Mouse (Mus musculus) adrenal gland, adult 8-10 months (tissue): ENCODE measurements at regions not wholly inside any gene's neighbourhood (a gene's known extent, or its start where the extent isn't known, plus 50 kb on each side); places are given as distances from the start of the nearest gene placed in this dataset.
A peak's percentile ranks its signal among the peaks of the same experiment; 100 is the strongest.

Experiments
- DNase-seq: peaks from one replicate; pipeline ENCODE4 v3.0.0; 2022

DNA sequence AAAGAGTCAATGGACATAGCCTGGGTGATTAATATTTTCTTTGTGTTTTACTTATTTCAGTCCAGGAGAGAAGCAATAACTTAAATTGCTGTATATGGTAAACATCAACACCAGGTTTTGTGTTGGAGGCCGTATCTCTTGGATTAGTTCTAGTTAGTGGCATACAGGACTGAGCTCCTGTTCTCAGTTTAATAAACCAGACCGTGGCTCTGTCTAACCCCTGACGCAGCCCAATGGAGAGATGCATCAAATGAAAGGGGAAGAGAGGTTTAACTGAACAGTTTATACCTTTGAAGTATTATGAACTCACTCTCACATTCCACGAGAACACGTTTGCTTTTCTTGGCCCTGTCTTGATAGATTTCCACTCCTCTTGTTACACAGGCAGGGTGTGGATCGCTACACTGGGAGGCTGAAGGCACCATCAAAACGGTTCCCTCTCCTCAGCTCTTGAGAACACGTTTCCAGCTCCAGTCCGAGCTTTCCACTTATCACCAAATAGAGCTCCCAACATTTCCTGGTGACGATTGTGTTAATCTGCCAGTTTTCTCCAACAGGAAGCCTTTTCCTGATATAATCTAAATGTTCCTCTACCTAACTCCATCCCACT, 54.0 kb upstream of the Cerkl start:
- no peak for DNase-seq

DNA sequence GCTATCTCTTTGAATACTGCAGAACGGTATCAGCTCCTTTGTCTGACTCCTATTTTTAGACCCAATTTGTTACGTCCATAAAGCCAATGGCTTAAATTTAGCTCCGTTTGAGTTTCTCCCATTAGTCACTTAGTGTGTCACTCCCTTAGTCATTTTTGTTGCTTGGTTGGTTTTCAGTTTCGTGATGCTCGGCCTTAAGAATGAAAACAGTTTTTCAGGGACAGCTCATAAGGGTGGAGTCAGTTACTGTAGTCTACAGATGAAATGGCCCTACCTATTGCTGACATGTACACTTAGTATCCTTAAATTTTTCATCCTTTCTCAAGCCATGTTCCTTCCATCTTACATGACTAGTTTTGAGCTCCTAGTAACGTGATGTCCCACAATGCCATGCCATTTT, 54.5 kb upstream of the Cerkl start:
- no peak for DNase-seq

DNA sequence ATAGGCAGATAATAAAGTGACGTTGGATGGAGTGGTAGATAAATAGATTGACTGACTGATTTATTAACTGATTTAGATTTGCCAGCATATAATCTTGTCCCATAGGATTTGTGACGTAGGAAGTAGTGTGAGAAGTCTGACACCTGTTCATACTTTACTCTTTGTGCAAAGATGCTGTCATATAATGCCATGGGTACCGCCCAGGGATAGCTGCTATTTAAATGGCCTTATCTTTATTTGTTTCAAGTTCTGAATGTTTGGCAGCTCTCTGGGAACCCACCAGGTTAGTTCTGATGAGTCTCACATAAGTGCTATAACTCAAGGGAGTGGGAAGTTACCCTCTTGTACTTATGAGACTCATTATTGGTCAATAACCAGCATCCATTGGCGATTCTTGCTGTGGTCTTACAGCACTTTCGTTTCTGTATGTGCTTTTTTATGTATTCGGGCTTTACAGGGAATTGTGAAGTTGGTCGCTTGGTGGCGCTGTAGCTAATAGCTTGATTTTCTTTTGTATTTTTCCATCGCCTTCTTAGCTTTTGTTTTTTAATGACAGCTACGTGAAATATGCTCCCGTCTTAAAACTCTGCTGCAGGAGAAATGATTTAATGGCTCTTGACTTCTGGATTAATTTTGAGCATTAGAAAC, 55.2 kb upstream of the Cerkl start:
- peak; percentile 42 for DNase-seq

DNA sequence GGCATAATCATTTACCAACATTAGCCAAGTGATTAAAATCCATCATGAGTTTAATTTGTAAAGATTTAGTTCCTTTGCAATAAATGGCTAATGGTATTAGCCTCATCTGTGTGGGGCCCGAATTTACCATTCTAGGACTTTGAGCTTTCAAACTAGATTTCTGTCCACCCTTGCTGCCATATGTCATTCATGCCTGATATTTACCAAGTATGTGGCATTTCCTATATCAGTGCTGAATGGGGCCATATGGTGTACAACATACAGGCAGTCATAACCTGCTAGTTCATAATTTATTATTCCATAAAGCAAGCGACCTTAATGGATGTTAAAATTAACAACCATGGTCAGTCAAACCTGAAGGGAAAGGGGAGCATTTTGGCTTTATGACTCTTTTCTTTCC, 55.8 kb upstream of the Cerkl start:
- DNase-seq: no peak

DNA sequence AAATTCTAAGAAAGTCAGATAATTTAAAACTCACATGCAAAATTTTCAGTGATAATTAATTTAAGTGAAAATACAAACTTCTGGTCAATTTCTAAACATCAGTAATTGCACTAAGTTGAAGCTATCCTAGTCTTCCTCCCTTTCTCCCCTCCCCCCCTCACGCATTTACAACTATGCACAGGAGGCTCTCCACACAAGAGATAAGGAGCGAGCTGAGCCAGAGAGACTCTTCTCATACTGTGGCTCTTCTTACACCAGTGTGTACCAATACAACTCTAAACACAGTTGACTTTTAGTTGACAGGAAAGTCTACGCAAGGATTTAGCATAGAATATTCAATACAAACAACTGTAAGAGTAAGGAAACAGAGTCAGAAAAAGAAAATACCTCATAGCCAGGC, 57.1 kb upstream of the Cerkl start:
- DNase-seq: no peak

DNA sequence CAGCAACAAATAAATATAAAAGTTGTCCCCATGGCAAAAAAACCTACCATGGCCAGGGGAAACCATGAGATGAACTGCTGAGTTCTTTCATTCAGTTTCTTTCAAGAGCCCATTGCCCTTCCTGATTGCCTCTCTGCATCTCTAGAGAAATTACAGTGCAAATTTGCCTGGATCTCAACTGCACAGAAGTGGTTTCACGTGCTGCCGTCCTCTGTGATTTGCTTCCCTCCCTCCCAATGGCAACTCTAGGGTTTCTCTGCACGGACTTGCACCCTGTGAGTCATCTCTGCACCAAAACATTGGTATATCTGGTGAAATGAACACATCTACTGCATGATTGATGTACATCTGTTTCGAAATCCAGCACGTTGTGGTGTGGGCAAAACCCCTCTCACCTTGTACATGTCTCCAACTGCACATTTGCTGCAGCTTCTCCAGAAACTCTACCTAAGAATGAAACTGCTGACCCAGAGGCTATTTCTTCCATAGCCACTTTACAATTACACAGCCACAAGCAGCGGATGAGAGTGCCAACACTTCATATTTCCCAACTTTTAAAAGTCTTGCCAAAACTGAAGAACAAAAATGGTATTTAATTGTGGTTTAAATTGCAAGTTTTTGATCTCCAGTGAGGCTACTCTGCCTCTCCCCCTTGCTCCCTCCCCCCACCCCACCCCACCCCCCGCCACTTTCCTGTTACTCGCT, 61.6 kb upstream of the Cerkl start:
- DNase-seq: no peak

DNA sequence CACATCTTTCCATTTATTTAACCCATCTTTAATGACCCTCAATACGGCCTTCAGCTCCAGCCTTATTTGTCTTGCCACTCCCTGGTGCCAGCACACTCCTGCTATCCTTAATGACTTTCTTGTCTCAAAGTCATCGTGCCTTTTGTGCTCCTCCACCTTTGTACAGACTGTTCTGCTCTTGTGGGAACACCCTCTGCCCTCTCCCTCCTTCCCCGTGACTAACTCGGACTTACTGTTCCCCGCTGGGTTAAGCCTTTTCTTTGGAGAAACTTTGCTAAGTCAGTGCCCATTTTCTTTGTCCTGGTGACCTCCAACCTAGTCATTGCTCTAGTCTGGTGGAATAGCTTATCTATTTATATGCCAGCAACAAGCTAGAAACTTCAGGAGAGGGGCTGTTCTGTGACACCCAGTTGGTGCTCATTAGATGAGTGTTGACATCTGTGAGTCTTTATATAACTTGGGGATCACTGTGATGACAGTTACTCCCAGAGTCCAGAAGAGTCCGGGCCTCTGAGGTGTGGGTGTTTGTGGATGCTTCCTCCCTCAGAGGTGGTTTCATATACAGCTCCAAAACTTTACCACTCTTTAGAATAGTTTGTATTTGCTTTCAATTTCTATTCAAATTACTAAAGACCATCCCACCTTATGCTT, 63.3 kb upstream of the Cerkl start:
- no peak for DNase-seq

DNA sequence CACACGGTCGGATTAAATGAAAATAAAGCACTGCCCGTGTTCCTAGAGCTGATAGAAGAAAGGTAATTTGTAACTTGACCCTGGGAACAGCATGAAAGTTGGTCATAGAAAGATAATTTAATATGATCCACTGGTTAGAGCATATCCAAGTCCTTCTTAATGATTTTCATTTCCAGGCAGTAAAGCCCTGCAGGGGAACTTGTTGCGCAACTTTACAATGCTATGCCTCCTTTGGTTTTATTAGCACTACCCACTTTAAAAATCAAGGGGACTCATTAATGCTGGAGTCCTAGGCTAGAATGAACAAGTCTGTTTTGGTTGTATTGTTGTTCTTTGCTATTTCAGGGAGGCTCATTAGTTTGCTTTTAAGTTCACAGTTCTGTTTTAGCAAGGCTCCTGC, 66.9 kb upstream of the Cerkl start:
- DNase-seq: no peak

DNA sequence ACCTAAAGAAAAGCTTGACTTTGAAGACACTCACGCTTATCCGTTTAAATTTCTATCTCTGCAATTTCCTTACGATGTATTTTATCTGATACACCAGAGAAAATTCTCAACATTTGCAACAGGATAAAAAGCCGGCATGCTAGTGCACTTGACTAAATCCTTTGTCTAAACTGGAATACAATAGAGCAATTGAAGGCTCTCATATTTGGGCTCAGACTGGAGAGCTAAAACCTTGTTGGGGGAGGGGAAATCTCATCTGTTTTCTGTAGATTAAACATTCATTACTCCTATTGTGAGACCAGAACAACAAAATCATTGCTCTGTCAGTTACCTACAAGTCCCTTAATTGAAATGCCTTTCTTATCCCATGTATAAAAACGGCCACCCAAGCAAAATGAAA, 70.9 kb upstream of the Cerkl start:
- DNase-seq: no peak

DNA sequence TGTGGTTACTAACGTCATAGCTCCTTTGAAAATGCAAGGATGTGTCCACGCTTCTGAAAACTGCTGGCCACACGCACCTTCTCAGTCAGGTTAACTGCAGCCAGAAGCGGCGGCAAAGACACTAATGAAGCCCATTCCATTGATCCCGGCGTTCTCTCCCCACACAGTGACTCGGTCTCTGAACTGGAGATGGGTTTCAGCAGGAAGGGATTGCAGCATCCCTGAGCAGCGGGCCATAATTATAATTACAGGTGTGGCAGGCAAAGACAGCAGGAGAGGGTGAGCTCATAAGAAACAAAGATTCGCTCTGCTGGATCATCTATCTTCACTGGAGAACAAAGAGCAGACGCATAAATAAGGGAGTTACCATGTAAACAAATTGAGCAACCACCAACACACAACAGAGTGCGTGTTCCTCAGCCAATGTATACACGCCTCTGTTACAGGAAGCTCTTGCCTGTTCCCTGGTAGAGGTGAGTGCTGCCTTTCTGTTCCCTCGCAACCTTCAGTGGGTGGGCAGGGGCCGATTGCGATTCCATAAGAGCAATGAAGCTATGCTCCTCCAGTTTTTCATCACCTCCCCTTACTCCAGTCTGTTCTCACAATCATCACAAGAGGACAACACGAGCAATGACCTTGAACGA, 71.9 kb upstream of the Cerkl start:
- no peak for DNase-seq

DNA sequence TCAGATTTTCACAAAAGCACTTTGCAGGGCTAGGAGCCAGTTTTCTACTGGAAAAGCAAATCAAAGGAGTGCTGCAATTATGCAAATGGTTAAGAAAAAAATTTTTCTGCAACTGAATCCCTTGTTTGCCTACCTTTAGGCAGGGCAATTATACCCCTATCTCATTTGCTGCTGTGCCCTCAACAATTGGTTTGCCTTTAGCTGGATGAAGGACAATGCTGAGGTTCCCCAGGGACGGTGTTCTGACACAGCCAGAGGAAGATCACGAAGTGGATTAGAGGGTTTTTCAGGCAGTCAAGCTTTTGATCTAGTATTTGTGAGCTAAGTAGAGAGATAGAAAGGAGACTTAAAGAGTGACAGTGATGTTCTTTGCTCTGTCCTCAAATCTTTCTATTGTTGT, 72.6 kb upstream of the Cerkl start:
- no peak for DNase-seq

DNA sequence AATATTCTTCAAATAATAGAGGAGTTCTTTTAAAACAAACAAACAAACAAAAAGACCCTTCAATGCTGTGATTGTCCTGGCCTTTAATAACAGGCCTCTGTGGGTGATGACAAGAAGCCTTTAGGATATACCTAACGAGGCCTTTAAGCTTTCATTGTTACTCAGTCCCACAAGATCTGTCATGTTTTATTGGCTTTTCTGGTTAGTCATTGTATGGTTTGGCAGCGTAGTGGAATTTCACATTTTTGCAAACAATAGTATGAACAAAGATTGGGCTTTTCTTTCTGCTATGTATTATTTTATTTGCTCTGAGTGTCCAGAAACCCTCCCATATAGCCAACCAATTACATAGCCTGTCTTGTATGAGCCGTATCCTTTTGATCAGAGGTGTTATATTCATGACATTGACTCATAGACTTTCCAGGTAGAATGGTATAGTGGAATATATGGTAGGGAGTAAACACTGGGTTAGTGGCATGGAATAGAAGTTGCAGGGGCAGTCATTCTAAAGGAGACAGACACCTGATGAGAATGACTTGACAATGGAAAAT, 76.1 kb upstream of the Cerkl start:
- no peak for DNase-seq

DNA sequence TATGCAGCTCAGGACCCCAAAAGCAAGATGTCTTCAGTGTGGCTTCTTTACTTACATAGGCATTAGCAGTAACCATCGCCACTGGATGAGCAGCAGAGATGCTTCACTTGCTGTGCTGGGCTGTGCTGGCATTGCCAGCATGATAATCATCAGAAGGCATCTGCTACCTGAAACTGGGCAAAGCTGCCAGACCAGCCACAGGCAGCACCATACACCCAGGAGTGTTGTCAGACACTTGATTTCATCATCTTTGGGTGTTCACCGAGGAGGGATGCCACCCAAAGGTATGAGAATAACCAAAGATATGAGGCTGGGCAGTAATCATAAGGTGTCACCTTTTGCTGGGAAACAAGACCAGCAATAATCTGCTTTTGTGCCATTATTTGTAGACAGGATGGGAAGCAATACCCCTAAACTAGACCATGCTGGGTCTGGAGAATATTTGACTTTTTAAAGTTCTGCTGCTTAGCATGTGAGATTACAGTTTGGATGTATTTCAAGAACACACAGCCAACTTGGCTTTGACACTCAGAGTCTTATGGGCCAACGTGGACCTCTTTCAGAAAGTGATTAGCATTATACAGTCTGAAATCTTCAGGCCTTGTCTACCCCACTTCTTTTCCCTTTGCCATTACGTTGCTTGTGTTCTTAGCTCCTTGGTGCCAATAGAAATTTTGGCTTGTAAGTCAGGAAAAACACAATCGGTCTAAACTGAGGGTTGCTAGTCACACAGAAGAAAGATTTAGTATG, 80.7 kb upstream of the Cerkl start:
- DNase-seq: no peak

DNA sequence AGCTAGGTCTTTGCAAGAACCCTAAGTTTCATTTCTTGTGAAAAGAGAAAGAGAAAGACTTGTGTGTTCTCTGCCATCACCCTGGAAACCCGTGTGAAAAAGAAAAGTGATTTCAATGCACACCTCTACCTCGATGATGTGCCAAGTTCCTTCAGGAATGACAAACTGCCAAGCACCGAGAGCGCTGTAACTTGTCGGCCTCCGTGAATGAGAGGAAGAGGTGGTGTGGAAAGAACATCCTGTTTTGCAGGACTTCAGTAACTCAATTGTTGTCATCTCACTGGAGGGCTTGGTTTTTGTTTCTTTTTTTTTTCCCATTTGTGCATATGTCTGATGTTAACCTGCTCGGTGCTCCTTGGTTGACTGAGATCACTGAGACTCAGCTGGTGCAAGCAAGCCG, 83.8 kb upstream of the Cerkl start:
- DNase-seq: no peak

DNA sequence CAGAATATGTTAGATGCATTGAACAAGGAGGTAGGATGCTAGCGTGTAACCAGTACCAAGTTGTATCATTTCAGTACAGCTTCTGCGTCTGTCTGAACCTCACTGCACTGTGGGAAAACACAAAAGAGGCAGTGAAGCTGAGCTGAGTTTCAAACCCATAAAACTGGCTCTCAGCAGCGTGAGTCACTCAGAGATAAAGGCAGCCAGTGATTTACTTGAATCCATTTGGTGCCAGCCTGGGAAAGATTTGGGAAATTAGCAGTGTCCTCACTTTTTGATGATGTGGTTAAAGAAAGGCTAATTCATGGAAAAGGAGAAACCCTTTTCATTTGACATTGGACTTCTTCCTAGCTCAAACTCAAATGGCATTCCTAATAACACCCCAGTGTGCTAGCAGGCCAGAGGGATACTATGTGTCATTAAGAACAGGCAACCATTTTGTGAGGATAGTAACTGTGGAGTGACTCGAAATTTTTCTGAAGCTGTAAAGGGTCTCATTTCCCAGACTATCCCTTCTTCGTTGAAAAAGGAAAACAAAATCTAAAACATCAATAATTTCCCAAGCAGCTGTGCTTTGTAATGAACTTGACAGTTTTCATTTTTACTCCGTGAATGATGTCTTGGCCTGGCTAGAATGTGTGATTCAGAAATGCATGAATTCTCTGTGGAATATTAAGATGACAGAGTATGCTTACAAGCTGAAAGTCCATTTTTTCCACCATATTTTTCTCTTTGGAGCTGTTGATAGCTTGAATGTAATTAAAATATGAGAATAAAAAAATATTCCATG, 85.8 kb upstream of the Cerkl start:
- DNase-seq: no peak

DNA sequence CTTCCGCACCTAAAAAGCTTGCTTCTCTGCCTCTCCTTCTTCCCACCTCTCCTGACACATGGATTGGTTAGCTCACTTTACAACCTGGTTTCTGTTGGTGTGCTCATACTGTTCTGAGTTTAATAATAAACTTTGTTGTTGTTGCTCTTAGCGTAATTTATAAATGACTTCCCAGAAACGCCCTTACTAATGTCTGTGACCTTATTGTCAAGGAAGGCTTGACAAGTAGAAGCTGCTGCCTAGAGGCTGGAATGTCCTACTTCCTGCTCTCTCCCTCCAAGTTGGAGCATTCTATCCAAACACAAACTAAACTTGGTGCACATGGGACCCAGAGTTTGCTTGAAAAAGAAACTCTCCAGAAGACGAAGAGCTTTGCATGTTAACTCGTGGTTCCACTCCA, 86.9 kb upstream of the Cerkl start:
- no peak for DNase-seq

DNA sequence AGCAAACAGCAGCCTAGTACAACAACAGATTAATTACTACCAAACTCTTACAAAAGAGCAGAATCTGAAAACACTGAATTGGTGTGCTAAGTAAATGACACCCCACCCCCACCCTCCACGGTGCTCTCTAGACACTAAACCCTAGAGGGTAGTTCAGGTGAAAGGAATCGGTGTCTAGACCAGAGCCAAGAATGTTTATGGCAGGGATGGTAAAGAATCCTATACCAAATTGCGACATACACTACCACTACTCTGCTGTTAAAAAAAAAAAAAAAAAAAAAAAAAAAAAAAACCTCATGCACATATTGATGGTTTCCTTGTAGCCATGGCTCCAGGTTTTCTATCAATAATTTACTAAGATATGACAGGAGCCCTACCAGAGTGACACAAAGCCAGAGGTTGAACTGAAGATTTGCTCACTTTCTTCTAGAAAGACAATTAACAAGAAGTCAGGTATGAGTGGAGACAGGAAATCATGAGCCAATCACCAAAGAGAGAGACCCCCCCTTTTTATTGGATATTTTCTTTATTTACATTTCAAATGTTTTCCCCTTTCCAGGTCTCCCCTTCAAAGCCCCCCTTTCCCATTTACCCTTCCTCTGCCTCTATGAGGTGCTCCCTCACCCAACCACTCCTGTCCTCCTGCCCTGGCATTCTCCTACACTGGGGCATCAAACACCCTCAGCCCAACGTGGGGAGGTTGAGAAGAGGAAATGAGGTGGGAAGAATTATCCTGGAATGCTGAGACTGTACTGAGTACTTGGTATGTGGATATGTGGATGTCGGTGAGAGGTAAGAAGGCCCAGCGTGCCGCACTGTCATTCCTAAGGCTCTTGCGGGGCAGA, 87.6 kb upstream of the Cerkl start:
- DNase-seq: no peak

DNA sequence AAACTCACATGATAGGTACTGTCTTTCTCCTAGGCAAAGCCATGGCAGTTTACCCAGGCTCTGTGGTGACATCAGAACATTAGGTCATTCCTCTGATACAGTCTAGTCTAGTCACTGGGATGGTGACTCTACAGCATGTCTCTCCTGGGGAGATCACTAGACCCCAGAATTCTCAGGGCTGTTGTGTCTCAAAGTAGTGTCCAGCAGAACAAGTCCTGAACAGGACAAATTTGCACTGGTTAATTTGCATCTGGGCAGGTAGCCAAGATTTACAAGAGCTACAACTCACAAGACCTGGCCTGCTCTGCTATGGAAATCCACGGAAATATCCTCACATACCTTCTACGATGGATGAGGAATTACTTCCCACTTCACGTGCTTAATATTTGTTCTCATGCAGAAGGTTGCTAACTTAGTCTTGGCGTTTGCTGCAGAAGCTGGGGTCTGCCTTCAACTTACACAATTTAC, 88.2 kb upstream of the Cerkl start:
- no peak for DNase-seq

DNA sequence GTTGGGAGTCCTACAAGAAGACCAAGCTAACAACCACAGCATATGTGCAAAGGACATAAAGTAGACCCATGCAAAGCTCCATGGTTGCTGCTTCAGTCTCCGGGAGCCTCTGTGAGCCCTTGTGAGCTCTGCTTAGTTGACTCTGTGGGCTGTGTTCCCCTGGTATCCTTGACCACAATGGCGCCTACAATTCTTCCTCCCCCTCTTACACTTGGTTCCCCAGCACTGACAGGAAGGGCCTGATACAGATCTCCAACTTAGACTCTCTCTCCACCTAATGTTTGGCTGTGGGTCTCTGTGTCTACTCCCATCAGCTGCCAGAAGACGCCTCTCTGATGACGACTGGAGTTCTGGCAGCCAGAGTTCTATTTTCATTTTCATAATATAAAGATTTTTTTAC, 88.9 kb upstream of the Itprid2 start:
- no peak for DNase-seq

DNA sequence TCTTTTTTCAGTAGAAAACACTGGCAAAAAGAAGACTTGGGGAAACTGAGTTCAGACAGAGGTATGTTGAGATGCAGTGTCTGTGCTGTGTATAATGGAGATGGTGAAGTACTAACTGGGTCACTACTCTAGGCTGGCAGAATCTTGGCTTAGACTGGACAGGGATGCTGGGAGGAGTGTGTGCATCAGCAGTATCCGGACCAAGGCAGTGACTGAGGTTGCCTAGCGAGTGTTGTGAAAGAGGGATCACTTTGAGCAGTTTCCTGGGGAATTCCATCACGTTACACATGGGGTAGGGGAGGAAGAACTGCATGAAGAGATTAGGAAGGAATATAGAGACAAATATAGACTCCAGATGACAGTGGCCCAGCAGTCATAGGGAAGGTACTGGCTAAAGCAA, 87.9 kb upstream of the Itprid2 start:
- DNase-seq: no peak
